Mouse (Mus musculus) heart, embryonic 11.5 days (tissue): ENCODE results near the gene Il1f8. TPM values are rescaled to one million over a fixed set of nuclear protein-coding genes. Genes with fewer than 3 reads are reported as not detected.
"Not testable (repeated sequence)": the region's sequence is repeated elsewhere in the genome, so short reads cannot be mapped to it uniquely, and the experiment has no call there.

ENCODE experiments used
- ATAC-seq: fragments of 200-750 bp; cut with Nextera tagmentation; replicated peaks from 2 replicates; pipeline ENCODE4 v1.8.0; 2017; ENCODE audit warnings: moderate library complexity; ENCODE audit not compliant: insufficient number of reproducible peaks, low FRiP score, low TSS enrichment
- H3K27ac ChIP-seq: fragments of 300-500 bp; sonication (generic); 2 replicates; pipeline ENCODE4 v1.5.1; 2014; ENCODE audit warnings: mild to moderate bottlenecking, low read depth, low read length
- H3K27me3 ChIP-seq: fragments of 300-500 bp; sonication (generic); 2 replicates; pipeline ENCODE4 v1.6.1; 2014; ENCODE audit warnings: mild to moderate bottlenecking, low read length, mixed read lengths; ENCODE audit not compliant: control insufficient read depth, insufficient read depth
- H3K36me3 ChIP-seq: fragments of 300-500 bp; sonication (generic); 2 replicates; pipeline ENCODE4 v1.6.1; 2014; ENCODE audit warnings: mild to moderate bottlenecking, low read length, moderate library complexity, mixed read lengths; ENCODE audit not compliant: control insufficient read depth, insufficient read depth
- H3K4me1 ChIP-seq: fragments of 300-500 bp; sonication (generic); 2 replicates; pipeline ENCODE4 v1.6.1; 2014; ENCODE audit warnings: low read length; ENCODE audit not compliant: control insufficient read depth, insufficient read depth
- H3K4me2 ChIP-seq: fragments of 300-500 bp; sonication (generic); 2 replicates; pipeline ENCODE4 v1.6.1; 2014; ENCODE audit warnings: mild to moderate bottlenecking, moderate library complexity
- H3K4me3 ChIP-seq: fragments of 300-500 bp; sonication (generic); 2 replicates; pipeline ENCODE4 v1.5.1; 2014; ENCODE audit warnings: low read depth, low read length
- H3K9ac ChIP-seq: fragments of 300-500 bp; sonication (generic); 2 replicates; pipeline ENCODE4 v1.6.1; 2014; ENCODE audit warnings: mild to moderate bottlenecking, low read depth, low read length, moderate library complexity
- H3K9me3 ChIP-seq: fragments of 300-500 bp; sonication (generic); replicated peaks from 2 replicates; pipeline ENCODE4 v1.6.1; 2016; ENCODE audit warnings: low read length; ENCODE audit not compliant: control insufficient read depth
- WGBS: fragments of 180-500 bp; shearing (Covaris S2); extraction: QIAGEN DNeasy Blood & Tissue Kit; methylation state at CpG from one replicate; pipeline ENCODE4 v1.1.7; 2014; ENCODE audit not compliant: insufficient replicate concordance; 5-methylcytosine and 5-hydroxymethylcytosine counted together
- polyA plus RNA-seq: library from polyadenylated mRNA; unstranded; fragments of >200 nt; fragmentation: Nextera tagmentation; extraction: Ambion mirVana; gene quantifications from 2 replicates; pipeline ENCODE4 v1.2.1, GENCODE M21; 2014

Il1f8 gene
- not detected in 2 replicates for polyA plus RNA-seq

- no peak within 1 kb of the TSS for H3K27ac ChIP-seq
Measured at GRCm38 (mm10) chr2:24152861-24153260, at the start of gene Il1f8. Gene Il1f8 (plus strand): TSS chr2:24153161.

DNA sequence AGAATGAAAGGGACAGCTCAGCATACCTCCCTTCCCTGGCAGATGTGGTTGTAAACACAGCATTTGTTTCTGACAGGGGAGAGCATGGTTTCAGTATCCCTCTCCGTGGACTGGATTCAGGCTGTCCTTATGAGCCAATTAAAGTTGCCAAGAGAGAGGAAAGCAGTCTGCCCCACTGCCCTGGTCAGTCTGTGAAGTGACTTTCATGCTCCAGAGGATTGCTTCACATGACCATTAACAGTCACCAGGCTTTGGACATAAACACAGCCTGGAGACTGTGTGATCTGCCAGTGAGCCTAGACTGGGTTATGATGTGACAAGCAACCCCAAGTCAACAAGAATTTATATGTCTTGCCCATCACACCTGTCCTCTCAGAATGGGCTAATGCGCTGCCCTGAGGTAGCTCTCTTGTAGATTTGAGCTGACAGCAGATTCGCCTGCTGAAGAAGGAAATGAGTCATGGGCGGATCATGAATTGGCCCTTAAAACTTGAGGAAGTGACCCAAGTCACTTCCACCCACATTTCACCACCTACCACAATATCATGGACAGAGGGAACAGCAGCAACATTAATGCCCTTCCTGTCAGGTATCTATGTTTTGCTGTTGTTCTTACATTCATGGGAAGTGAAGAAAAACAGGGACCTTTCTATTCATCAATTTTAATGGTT lies 49.2 kb upstream of the Il1f8 start:
- H3K4me3 ChIP-seq: no peak overlapping the region
- WGBS: 69% methylated on average over 4 of the region's 4 CpGs
- H3K4me2 ChIP-seq: no peak overlapping the region
- H3K9me3 ChIP-seq: no peaks in the 10 kb centered on the region
- H3K27ac ChIP-seq: no peak overlapping the region
- H3K4me1 ChIP-seq: no peaks in the 10 kb centered on the region
- H3K27me3 ChIP-seq: no peaks in the 10 kb centered on the region
- no peaks in the 10 kb centered on the region for H3K36me3 ChIP-seq
- H3K9ac ChIP-seq: no peak overlapping the region
- no peak for ATAC-seq

More at GRCm38 (mm10) chr2:24152861-24153260, at the start of gene Il1f8:
- H3K4me3 ChIP-seq: no peak within 1 kb of the TSS
- no peak within 1 kb of the TSS for H3K4me2 ChIP-seq
- H3K27me3 ChIP-seq: no peaks in the 10 kb centered on the region
- ATAC-seq: no peak
- WGBS: 76% methylated on average over 2 of the region's 2 CpGs
- H3K36me3 ChIP-seq: no peaks in the 10 kb centered on the region
- H3K9ac ChIP-seq: no peak within 1 kb of the TSS
- H3K9me3 ChIP-seq: no peaks in the 10 kb centered on the region
- no peaks in the 10 kb centered on the region for H3K4me1 ChIP-seq

GRCm38 (mm10) chr2:24109085-24109484 lies 43.9 kb upstream of the Il1f8 start:
- no peaks in the 10 kb centered on the region for H3K9me3 ChIP-seq
- H3K4me1 ChIP-seq: no peaks in the 10 kb centered on the region
- no peak overlapping the region for H3K27ac ChIP-seq
- no peaks in the 10 kb centered on the region for H3K27me3 ChIP-seq
- no peaks in the 10 kb centered on the region for H3K36me3 ChIP-seq
- H3K4me2 ChIP-seq: no peak overlapping the region
- H3K4me3 ChIP-seq: no peak overlapping the region
- no peak overlapping the region for H3K9ac ChIP-seq
- no peak for ATAC-seq

- H3K4me2 ChIP-seq: no peak overlapping the region
- no peaks in the 10 kb centered on the region for H3K36me3 ChIP-seq
- H3K4me3 ChIP-seq: no peak overlapping the region
- no peak overlapping the region for H3K27ac ChIP-seq
- H3K9me3 ChIP-seq: no peaks in the 10 kb centered on the region
- H3K4me1 ChIP-seq: no peaks in the 10 kb centered on the region
- WGBS: 74% methylated on average over 1 of the region's 1 CpGs
- ATAC-seq: no peak
- H3K9ac ChIP-seq: no peak overlapping the region
- no peaks in the 10 kb centered on the region for H3K27me3 ChIP-seq
Measured at GRCm38 (mm10) chr2:24134373-24134772, 18.6 kb upstream of the Il1f8 start.

DNA sequence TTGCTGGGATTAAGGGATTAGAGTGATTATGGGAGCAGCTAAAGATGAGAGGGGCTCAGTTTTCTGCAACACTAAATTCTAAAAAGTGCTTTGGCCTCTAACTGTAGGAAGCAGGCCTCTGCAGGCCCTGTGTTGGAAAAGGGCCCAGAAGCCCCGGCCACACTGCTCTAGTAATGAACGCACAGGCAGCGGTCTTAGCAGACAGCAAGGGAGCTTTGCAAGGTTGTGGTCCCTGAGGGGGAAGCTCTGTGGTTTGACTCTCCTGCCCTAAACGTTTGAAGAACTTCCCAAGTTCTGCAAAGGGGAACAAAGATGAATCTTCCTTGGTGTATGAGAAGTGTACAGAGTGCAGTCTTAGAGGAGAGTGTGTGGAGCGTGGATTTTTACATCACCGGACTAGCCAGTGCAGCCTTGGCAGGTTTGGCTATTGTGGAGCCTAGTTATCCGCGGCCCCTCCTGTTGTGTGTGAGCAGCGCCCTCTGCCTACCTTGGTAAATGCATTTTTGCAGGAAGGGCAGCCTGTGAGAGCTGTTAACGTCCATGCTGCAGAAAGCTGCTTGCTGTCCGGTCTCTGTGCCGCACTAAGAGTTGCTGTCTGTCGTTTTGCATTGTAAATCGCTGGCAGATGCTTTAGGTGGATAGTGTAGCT lies 28.8 kb downstream of the Il1f8 start:
- Histone ChIP-seq H3K4me2 (peak overlapping the region; percentile 52), H3K4me3 (0 out of 2 replicates have a peak overlapping the region, but pooled peaks have one; percentile 14)
- 19% methylated on average over 14 of the region's 14 CpGs for WGBS
- ATAC-seq: 0 out of 2 replicates have a peak, but pooled peaks have one; percentile 22
- not testable (repeated sequence) for H3K4me1 ChIP-seq, H3K27ac ChIP-seq, H3K36me3 ChIP-seq, H3K27me3 ChIP-seq, H3K9ac ChIP-seq, H3K9me3 ChIP-seq

- not testable (repeated sequence) for H3K27me3 ChIP-seq, H3K4me1 ChIP-seq, H3K27ac ChIP-seq, H3K9me3 ChIP-seq, ATAC-seq, H3K36me3 ChIP-seq, H3K9ac ChIP-seq
- peak overlapping the region; percentile 52 for H3K4me2 ChIP-seq
- H3K4me3 ChIP-seq: 0 out of 2 replicates have a peak overlapping the region, but pooled peaks have one; percentile 14
- WGBS: 61% methylated on average over 13 of the region's 13 CpGs
Measured at GRCm38 (mm10) chr2:24182423-24183147, 29.6 kb downstream of the Il1f8 start.

- not testable (repeated sequence) for H3K4me2 ChIP-seq, H3K9ac ChIP-seq, H3K4me3 ChIP-seq, H3K36me3 ChIP-seq, H3K9me3 ChIP-seq, H3K4me1 ChIP-seq, ATAC-seq, H3K27me3 ChIP-seq, H3K27ac ChIP-seq
Measured at GRCm38 (mm10) chr2:24184092-24184491, 31.1 kb downstream of the Il1f8 start.

DNA sequence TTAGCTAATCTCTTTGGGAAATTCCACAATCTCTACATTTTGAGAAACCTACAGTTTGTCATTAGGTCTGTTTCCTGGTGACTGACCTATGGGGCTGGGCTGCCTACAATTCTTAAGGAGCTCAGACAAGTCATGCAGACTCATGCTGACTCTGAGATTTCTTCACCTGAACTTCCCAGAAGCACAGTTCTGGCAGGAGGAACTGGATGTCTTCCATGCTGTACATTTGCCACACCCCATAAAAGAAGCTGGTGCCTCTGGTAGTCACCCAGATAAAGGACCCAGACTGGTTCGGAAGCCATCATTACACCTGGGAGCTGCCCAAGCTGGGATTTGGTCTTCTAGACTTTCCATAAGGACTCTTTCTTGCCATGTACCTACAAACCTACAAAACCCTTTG lies 33.2 kb downstream of the Il1f8 start, which contains the start of gene Il1f9:
Gene Il1f9 (plus strand): TSS at position 301 of the 400 bp plus-strand sequence.
- no peaks in the 10 kb centered on the region for H3K36me3 ChIP-seq
- H3K4me3 ChIP-seq: no peak within 1 kb of the TSS
- no peak within 1 kb of the TSS for H3K27ac ChIP-seq
- no peak within 1 kb of the TSS for H3K4me2 ChIP-seq
- H3K9me3 ChIP-seq: no peaks in the 10 kb centered on the region
- WGBS: 76% methylated on average over 1 of the region's 1 CpGs
- no peaks in the 10 kb centered on the region for H3K27me3 ChIP-seq
- no peaks in the 10 kb centered on the region for H3K4me1 ChIP-seq
- no peak within 1 kb of the TSS for H3K9ac ChIP-seq
- ATAC-seq: no peak
